Mouse (Mus musculus) MEL (cell line): ENCODE measurements around the gene Gm20422.

ENCODE experiments used
- CHD2 ChIP-seq: IDR thresholded peaks from 2 replicates; pipeline ENCODE4 v1.6.1; 2011; ENCODE audit warnings: low read length, improper control_type of control experiment
- CTCF ChIP-seq, 3 experiments: IDR thresholded peaks in 2 of 3; conservative IDR thresholded peaks in 1 of 3; 2 replicates each; pipeline ENCODE4 v1.5.1; 2011 to 2012; ENCODE audit warnings: low read length in 3 of 3, low read depth in 2 of 3, mild to moderate bottlenecking in 2 of 3, improper control_type of control experiment in 1 of 3, inconsistent platforms in 1 of 3, mixed read lengths in 1 of 3, moderate library complexity in 1 of 3; ENCODE audit not compliant: control insufficient read depth in 1 of 3, insufficient read depth in 1 of 3, poor library complexity in 1 of 3, severe bottlenecking in 1 of 3
- EP300 ChIP-seq, 2 experiments: IDR thresholded peaks; 2 replicates each; pipeline ENCODE4 v1.6.1; 2011; ENCODE audit warnings: improper control_type of control experiment in 2 of 2, low read length in 2 of 2, low read depth in 1 of 2, mild to moderate bottlenecking in 1 of 2
- MAFK ChIP-seq: IDR thresholded peaks from 2 replicates; pipeline ENCODE4 v1.6.1; 2011; ENCODE audit warnings: low read depth, mild to moderate bottlenecking, low read length, improper control_type of control experiment, borderline replicate concordance
- MEF2A ChIP-seq: IDR thresholded peaks from 2 replicates; pipeline ENCODE4 v1.6.1; 2014; ENCODE audit warnings: low read depth, mild to moderate bottlenecking, inconsistent platforms, low read length, improper control_type of control experiment; ENCODE audit not compliant: poor library complexity, insufficient replicate concordance, severe bottlenecking; ENCODE audit errors: extremely low read depth
- MYC ChIP-seq: IDR thresholded peaks from 2 replicates; pipeline ENCODE4 v1.6.1; 2011; ENCODE audit warnings: low read depth, mild to moderate bottlenecking, low read length, improper control_type of control experiment, moderate library complexity
- POLR2AphosphoS2 ChIP-seq: IDR thresholded peaks from 2 replicates; pipeline ENCODE4 v1.6.1; 2011; ENCODE audit warnings: low read length, improper control_type of control experiment
- TBP ChIP-seq: IDR thresholded peaks from 2 replicates; pipeline ENCODE4 v1.8.0; 2011; ENCODE audit warnings: low read depth, low read length, improper control_type of control experiment
- TCF12 ChIP-seq: IDR thresholded peaks from 2 replicates; pipeline ENCODE4 v1.6.1; 2014; ENCODE audit warnings: low read depth, mild to moderate bottlenecking, inconsistent platforms, low read length, improper control_type of control experiment, moderate library complexity
- USF1 ChIP-seq: IDR thresholded peaks from 2 replicates; pipeline ENCODE4 v1.6.1; 2014; ENCODE audit warnings: low read depth, mild to moderate bottlenecking, inconsistent platforms, low read length, improper control_type of control experiment, moderate library complexity

- no peak for TF ChIP-seq CTCF (IDR thresholded peaks at IDR 0.05 in 2 of 3, conservative IDR thresholded peaks at IDR 0.05 in 1 of 3; ENCODE audit: control insufficient read depth in 1 of 3, insufficient read depth in 1 of 3, low read depth in 2 of 3, low read length in 3 of 3, poor library complexity in 1 of 3, severe bottlenecking in 1 of 3)
- no peak for TF ChIP-seq POLR2AphosphoS2
- TF ChIP-seq TBP, result no peak
- no peak for TF ChIP-seq USF1
- no peak for TF ChIP-seq MYC
- TF ChIP-seq MAFK, result no peak
- TF ChIP-seq TCF12, result no peak
- TF ChIP-seq CHD2, result no peak
- no peak for TF ChIP-seq MEF2A
- TF ChIP-seq EP300 (IDR thresholded peaks at IDR 0.05; ENCODE audit: low read depth in 1 of 2, low read length in 2 of 2), result no peak
Measured at GRCm38 (mm10) chr8:69796721-69797345, 22.1 kb upstream of the Gm20422 start.
